Mouse (Mus musculus): Measurements from ENCODE around the gene Napsa.

DNA sequence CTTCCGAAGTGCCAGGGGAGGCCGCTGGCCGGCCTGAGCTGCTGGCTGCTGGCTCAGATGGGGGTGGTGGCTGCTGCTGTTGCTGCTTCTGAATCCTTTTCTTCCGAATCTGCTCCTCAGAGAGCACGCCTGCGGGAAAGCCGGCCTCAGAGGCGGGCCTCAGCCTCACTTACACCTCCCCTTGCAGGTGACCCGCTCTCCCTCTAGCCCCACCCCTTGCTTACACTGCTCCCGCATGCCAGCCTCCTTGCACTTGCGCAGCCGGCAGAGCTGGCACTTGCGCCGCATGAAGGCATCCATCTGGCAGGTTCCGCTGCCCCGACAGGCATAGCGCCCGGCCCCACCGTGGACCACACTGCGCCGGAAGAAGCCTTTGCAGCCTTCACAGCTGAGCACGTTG lies 20.4 kb upstream of the Napsa start:
- TF ChIP-seq MYOG (IDR thresholded peaks at IDR 0.05; ENCODE audit: control insufficient read depth, extremely low read depth, insufficient read length) (no peak), CTCF (IDR thresholded peaks at IDR 0.05; ENCODE audit: control insufficient read depth, insufficient read depth, insufficient read length) (no peak)
